Mouse (Mus musculus) C2C12 (cell line): ENCODE measurements around the gene Dexi.

Source experiments
- CEBPB ChIP-seq: IDR thresholded peaks from one replicate; pipeline ENCODE4 v1.6.1; 2011; ENCODE audit warnings: low read depth, mild to moderate bottlenecking, control low read depth, moderate library complexity
- CTCF ChIP-seq: IDR thresholded peaks from one replicate; pipeline ENCODE4 v1.5.1; 2011; ENCODE audit not compliant: control insufficient read depth, insufficient read depth, insufficient read length
- FOSL1 ChIP-seq: IDR thresholded peaks from one replicate; pipeline ENCODE4 v1.8.0; 2011; ENCODE audit warnings: mild to moderate bottlenecking, low read length; ENCODE audit not compliant: poor library complexity, insufficient read depth, severe bottlenecking
- MAX ChIP-seq: IDR thresholded peaks from one replicate; pipeline ENCODE4 v1.6.1; 2011; ENCODE audit warnings: mild to moderate bottlenecking, control low read depth
- USF1 ChIP-seq: IDR thresholded peaks from one replicate; pipeline ENCODE4 v1.6.1; 2011; ENCODE audit warnings: low read depth, mild to moderate bottlenecking, control low read depth, moderate library complexity

DNA sequence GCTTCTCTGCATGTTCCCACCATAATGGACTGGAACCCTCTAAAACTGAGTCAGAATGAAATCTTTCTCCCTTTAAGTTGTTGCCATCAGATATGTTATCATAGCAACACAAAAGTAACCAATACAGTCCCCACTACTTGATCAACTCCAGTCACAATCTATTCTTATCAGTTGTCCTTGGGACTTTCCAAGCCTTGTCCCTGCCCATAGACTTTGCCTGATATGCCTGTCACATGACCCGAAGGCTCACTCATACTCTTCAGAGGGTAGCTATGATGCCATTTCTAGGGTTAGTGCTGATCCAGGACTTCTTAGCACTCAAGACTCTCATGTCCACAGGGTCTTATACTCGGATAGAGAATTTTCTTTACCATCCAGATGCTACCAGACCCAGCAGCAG lies 82.7 kb downstream of the Dexi start:
- TF ChIP-seq USF1 (no peak), CTCF (no peak), MAX (no peak), FOSL1 (no peak), CEBPB (no peak)
